Mouse (Mus musculus): ENCODE measurements around the gene Oas1d. TPM values are rescaled to one million over a fixed set of nuclear protein-coding genes. Genes with fewer than 3 reads are reported as not detected.
"Not testable (repeated sequence)": the region's sequence is repeated elsewhere in the genome, so short reads cannot be mapped to it uniquely, and the experiment has no call there.

Oas1d gene
- polyA plus RNA-seq, 1 experiment from 2014 or later = not detected

DNA sequence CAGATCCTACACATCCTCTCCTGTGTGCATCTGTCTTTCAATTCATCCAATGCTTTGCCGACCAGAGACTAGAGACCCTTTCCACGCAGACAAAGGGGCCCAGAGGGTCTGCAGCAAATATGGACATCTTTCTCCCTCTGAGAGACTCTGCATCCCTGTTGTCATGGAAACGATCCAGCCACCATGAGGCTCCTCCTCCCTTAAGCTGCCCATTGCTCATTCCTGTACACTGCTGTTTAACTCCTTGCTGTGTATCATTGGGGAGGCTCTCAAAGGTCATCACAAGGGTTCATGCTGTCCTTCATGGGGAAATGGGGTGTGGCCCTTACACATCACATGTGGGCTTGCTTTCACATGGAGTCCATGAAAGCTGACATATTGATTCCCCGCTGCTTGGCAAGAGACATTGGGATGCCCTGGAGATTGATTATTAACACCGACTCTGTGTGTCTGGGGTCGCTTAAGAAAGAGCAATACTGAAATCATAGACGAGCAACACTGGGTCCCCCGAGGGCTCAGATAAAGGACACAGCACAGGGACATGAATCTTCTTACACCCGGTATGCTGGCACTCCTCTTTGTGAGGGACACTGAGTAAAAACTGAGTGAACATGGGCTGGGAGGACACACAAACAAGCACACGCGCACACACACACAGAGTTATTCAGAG, 19.0 kb upstream of the Oas1d start:
- 0 out of 2 replicates have a peak, but pooled peaks cover 5% of the 10 kb centered on the region for H3K9me3 ChIP-seq (ENCODE audit: control insufficient read depth, low read length)
- no peak overlapping the region for H3K4me3 ChIP-seq (replicated peaks; ENCODE audit: low read length)
- H3K4me1 ChIP-seq (replicated peaks; ENCODE audit: control insufficient read depth, insufficient read depth, low read length) = no peaks in the 10 kb centered on the region
- no peak overlapping the region for H3K4me2 ChIP-seq (replicated peaks)
- H3K36me3 ChIP-seq (replicated peaks; ENCODE audit: control insufficient read depth, insufficient read depth) = no peaks in the 10 kb centered on the region
- ATAC-seq (ENCODE audit: low FRiP score) = no peak
- no peak for DNase-seq (ENCODE audit: low spot score)
- WGBS = 76% methylated on average over 11 of the region's 11 CpGs
- no peaks in the 10 kb centered on the region for H3K27me3 ChIP-seq (ENCODE audit: control insufficient read depth, insufficient read depth, low read length)
- no peak overlapping the region for H3K27ac ChIP-seq
- H3K9ac ChIP-seq = no peak overlapping the region

DNA sequence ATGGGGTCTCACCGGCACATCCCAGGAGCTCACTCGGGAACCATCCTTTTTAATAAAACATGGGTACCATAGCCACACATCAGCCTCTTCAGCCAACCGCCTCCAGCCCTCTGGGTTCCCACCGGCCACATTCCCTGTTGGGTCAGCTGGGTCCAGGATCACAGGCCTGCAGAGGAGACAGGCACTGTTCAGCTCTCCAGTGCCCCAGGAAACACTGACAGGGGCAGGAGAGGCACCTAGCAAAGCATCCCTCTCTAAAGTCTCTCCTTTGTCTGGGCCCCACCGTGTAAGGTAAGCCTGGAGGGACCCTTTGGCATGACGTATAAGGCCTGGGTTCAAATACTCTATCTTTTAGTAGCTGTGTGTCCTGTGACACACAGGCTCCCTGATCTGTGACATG, 16.0 kb upstream of the Oas1d start:
- no peaks in the 10 kb centered on the region for H3K36me3 ChIP-seq (replicated peaks; ENCODE audit: control insufficient read depth, insufficient read depth)
- no peaks in the 10 kb centered on the region for H3K27me3 ChIP-seq (ENCODE audit: control insufficient read depth, insufficient read depth, low read length)
- H3K4me1 ChIP-seq (replicated peaks; ENCODE audit: control insufficient read depth, insufficient read depth, low read length) = no peaks in the 10 kb centered on the region
- 88% methylated on average over 6 of the region's 6 CpGs for WGBS
- H3K4me2 ChIP-seq (replicated peaks) = no peak overlapping the region
- DNase-seq (ENCODE audit: low spot score) = no peak
- no peak overlapping the region for H3K4me3 ChIP-seq (replicated peaks; ENCODE audit: low read length)
- H3K9me3 ChIP-seq (ENCODE audit: control insufficient read depth, low read length) = 0 out of 2 replicates have a peak, but pooled peaks cover 6% of the 10 kb centered on the region
- H3K9ac ChIP-seq = no peak overlapping the region
- no peak for ATAC-seq (ENCODE audit: low FRiP score)
- no peak overlapping the region for H3K27ac ChIP-seq

DNA sequence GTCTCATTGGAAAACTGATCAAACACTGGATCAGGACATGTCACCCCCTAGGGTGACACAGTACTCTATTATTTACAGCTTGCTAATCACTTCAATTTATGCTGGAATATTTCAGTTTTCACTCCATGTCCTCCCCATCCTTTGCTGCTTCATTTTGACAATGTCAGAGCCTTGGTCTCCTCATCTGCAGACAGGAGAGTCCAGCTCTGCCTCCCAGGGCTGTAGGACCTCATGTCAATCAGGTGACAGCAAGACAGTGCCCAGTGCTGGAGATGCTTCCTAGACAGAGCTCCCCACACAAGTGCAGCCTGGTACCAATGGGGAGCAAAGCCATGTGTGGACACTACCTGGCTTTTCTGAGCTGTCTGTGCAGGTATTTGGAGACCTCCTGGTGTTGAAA, 15.6 kb upstream of the Oas1d start:
- DNase-seq (ENCODE audit: low spot score) = no peak
- Histone ChIP-seq H3K27me3 (ENCODE audit: control insufficient read depth, insufficient read depth, low read length) (no peaks in the 10 kb centered on the region), H3K9me3 (ENCODE audit: control insufficient read depth, low read length) (0 out of 2 replicates have a peak, but pooled peaks cover 6% of the 10 kb centered on the region), H3K4me2 (replicated peaks) (no peak overlapping the region), H3K4me1 (replicated peaks; ENCODE audit: control insufficient read depth, insufficient read depth, low read length) (no peaks in the 10 kb centered on the region), H3K9ac (no peak overlapping the region), H3K36me3 (replicated peaks; ENCODE audit: control insufficient read depth, insufficient read depth) (no peaks in the 10 kb centered on the region), H3K4me3 (replicated peaks; ENCODE audit: low read length) (no peak overlapping the region), H3K27ac (no peak overlapping the region)
- no peak for ATAC-seq (ENCODE audit: low FRiP score)

DNA sequence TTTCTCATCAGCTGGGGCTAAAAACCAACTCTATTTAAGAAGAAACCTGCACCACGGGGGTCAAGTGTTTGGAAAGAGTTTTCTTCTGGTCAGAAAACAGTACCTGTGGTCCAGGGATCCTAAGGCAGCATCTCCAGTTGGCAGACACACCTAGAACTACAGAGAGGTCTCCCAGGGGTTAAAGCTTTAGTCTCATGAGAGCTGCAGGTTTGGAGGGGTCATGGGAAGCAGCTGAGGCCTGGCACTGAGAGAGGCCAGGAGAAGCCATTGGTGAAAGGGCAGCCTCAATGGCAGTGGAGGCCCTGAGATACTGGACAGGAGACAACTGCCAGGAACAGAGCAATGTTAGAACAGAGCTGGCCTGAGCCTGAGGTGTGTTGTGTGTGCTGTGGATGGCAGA, 13.7 kb upstream of the Oas1d start:
- Histone ChIP-seq H3K27me3 (ENCODE audit: control insufficient read depth, insufficient read depth, low read length) (no peaks in the 10 kb centered on the region), H3K4me2 (replicated peaks) (no peak overlapping the region), H3K4me3 (replicated peaks; ENCODE audit: low read length) (no peak overlapping the region), H3K27ac (no peak overlapping the region), H3K36me3 (replicated peaks; ENCODE audit: control insufficient read depth, insufficient read depth) (no peaks in the 10 kb centered on the region), H3K9me3 (ENCODE audit: control insufficient read depth, low read length) (0 out of 2 replicates have a peak, but pooled peaks cover 6% of the 10 kb centered on the region), H3K4me1 (replicated peaks; ENCODE audit: control insufficient read depth, insufficient read depth, low read length) (no peaks in the 10 kb centered on the region), H3K9ac (no peak overlapping the region)
- no peak for DNase-seq (ENCODE audit: low spot score)
- no peak for ATAC-seq (ENCODE audit: low FRiP score)
- 67% methylated on average over 1 of the region's 1 CpGs for WGBS

DNA sequence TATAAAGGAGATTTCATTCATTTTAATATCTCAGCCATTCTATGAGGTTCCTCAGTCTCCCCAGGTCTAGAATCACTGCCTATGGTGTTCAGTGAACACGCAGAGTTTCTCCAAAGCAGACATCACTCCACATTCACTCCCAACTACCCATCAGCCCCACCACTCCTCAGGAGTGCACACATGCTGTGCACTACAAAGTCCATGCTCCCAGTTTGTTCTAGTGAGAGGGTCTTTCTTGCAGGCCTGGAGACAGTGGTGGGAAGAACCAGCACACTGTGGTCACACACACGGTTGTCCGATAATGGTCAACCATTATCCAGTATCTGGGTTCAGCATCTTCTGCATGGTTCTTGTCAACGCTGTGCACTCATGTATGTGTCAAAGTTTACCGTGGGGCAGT, 12.3 kb upstream of the Oas1d start:
- Histone ChIP-seq H3K27ac (no peak overlapping the region), H3K4me2 (replicated peaks) (no peak overlapping the region), H3K4me1 (replicated peaks; ENCODE audit: control insufficient read depth, insufficient read depth, low read length) (no peaks in the 10 kb centered on the region), H3K4me3 (replicated peaks; ENCODE audit: low read length) (no peak overlapping the region), H3K9ac (no peak overlapping the region), H3K27me3 (ENCODE audit: control insufficient read depth, insufficient read depth, low read length) (no peaks in the 10 kb centered on the region), H3K9me3 (ENCODE audit: control insufficient read depth, low read length) (0 out of 2 replicates have a peak, but pooled peaks cover 6% of the 10 kb centered on the region), H3K36me3 (replicated peaks; ENCODE audit: control insufficient read depth, insufficient read depth) (no peaks in the 10 kb centered on the region)
- DNase-seq (ENCODE audit: low spot score) (no peak), ATAC-seq (ENCODE audit: low FRiP score) (no peak)
- WGBS = 94% methylated on average over 5 of the region's 5 CpGs

DNA sequence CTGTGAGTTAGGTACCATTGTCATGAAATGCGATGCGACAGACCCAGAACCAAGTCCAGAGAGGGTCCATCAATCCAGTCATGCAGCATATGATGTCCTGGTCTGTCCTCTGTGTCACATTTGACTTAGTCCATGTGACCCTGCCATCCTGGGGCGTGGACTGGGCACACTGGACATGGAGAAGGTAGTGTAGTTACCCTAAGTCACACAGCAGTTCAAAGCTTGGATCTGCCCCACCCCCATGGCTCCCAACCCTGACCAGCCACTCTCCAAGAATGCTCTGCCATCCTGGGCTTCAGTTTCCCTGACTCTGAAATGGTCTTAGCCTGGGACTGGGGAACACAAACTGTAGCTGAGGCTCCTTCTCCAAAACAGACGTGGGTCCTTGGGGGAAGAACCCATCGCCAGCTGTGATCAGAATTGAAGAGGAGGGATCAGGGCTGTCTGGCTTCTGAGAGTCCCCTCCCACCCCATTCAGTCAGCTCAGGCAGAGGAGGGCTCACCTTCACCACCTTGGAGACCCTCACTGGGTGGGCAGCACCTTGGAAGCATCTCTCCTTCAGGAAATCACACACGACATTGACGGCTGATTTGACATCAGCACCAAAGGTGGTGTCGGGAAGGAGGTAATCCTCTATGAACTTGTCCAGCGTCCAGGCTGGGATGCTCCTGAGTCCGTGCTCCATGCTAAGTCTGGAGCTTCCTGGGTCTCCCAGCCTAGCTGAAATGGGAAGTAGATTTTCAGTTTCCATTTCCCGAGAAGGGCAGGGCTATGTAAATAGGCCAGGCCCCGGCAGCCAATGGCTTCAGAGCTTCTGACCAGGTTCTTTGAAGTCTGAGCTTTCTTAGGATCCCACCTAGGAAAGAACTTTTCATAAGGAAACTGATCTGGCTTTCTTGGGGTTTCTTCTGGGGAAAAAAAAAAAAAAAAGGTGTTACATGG, 7.3 kb upstream of the Oas1d start, which contains the start of gene Oas1a:
Oas1a (minus strand) TSS at position 731 of the 943 bp plus-strand sequence.
- DNase-seq (ENCODE audit: low spot score); H3K27ac ChIP-seq; H3K9me3 ChIP-seq (ENCODE audit: control insufficient read depth, low read length); H3K4me1 ChIP-seq (replicated peaks; ENCODE audit: control insufficient read depth, insufficient read depth, low read length); H3K27me3 ChIP-seq (ENCODE audit: control insufficient read depth, insufficient read depth, low read length); ATAC-seq (ENCODE audit: low FRiP score); H3K9ac ChIP-seq; H3K36me3 ChIP-seq (replicated peaks; ENCODE audit: control insufficient read depth, insufficient read depth); H3K4me3 ChIP-seq (replicated peaks; ENCODE audit: low read length); H3K4me2 ChIP-seq (replicated peaks): not testable (repeated sequence)
- WGBS = 37% methylated on average over 8 of the region's 12 CpGs

DNA sequence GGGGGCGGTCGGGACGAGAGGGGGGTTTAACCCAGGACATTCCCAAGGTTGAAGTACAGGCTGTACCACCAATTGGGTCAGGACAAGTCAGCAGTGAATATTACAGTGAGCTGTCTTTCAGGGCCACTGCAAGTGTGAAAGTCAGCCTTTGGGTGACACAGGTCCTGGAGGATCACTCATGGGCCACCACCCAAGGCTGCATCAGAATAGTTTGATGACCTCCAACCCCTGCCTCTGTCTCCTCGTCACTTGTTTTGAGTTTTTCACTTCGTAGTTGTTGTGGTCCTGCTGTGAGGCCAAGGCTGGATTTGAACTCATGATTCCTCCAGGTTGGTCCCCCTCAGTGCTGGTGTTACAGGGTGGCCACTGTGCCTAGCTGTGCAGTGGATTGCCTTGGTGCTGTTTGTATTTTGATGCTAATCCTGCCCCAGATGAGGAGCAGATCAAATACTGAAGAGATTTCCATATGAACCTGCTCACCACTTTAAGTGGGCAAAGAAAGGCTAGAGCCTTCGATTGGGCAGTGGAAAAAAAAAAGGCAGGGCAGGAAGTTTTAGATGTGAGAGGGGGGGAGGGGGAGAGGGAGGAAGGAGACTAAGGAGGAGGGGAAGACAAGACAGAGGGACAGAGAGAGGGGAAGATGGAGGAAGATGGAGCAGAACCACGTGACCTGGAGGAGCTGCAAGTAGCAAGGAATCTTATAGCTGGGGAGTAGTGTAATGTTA, 6.0 kb upstream of the Oas1d start:
- no peaks in the 10 kb centered on the region for H3K4me1 ChIP-seq (replicated peaks; ENCODE audit: control insufficient read depth, insufficient read depth, low read length)
- H3K36me3 ChIP-seq (replicated peaks; ENCODE audit: control insufficient read depth, insufficient read depth) = no peaks in the 10 kb centered on the region
- no peaks in the 10 kb centered on the region for H3K27me3 ChIP-seq (ENCODE audit: control insufficient read depth, insufficient read depth, low read length)
- no peak overlapping the region for H3K27ac ChIP-seq
- H3K4me3 ChIP-seq (replicated peaks; ENCODE audit: low read length) = no peak overlapping the region
- H3K9me3 ChIP-seq (ENCODE audit: control insufficient read depth, low read length) = no peaks in the 10 kb centered on the region
- no peak overlapping the region for H3K4me2 ChIP-seq (replicated peaks)
- H3K9ac ChIP-seq = no peak overlapping the region
- DNase-seq (ENCODE audit: low spot score) (no peak), ATAC-seq (ENCODE audit: low FRiP score) (no peak)
- 47% methylated on average over 7 of the region's 7 CpGs for WGBS

DNA sequence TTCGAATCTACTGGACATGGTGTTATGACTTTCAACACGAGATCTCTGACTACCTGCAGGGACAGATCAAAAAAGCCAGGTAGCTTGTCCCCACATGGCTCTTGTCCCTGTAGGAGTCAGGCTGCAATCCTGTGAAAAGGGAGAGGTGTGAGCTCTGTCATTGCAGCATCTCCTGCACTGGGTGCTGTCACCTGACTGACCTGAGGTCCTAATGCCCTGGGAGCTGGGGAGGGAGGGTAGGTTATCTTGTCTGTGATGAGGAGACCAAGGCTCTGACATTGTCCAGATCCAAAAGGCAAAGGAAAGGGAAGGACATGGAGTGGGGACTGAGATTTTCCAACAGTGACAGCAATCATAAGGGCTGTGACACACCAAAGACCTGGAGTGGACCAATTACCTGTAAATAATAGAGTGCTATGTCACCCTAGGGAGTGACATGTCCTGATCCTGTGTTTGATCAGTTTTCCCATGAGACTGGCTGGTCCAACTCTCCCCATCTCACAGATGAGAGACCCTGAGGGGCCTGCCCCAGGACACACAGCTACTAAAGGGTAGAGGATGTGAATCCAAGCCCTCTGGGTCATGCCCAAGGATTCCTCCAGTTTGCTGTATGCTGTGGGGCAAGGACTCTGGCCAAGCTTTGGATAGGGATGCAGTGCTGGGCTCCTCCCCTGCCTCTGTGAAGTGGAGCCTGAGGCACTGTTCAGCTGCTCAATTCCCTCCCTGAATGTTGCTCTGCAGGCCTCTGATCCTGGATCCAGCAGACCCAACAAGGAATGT, 5.0 kb downstream of the Oas1d start:
- 78% methylated on average over 2 of the region's 2 CpGs for WGBS
- not testable (repeated sequence) for H3K4me2 ChIP-seq (replicated peaks); H3K4me3 ChIP-seq (replicated peaks; ENCODE audit: low read length); DNase-seq (ENCODE audit: low spot score); H3K36me3 ChIP-seq (replicated peaks; ENCODE audit: control insufficient read depth, insufficient read depth); H3K27me3 ChIP-seq (ENCODE audit: control insufficient read depth, insufficient read depth, low read length); H3K9ac ChIP-seq; H3K4me1 ChIP-seq (replicated peaks; ENCODE audit: control insufficient read depth, insufficient read depth, low read length); ATAC-seq (ENCODE audit: low FRiP score); H3K9me3 ChIP-seq (ENCODE audit: control insufficient read depth, low read length); H3K27ac ChIP-seq

All from hindbrain, embryonic 14.5 days (tissue).